Mouse (Mus musculus) kidney, postnatal 10 days (tissue): ENCODE data around the gene Rngtt.
A peak's percentile ranks its signal among the peaks of the same experiment; 100 is the strongest.
"Not testable (repeated sequence)": the region's sequence is repeated elsewhere in the genome, so short reads cannot be mapped to it uniquely, and the experiment has no call there.

Source experiments
- DNase-seq: peaks from one replicate; pipeline ENCODE4 v3.0.0; 2021; ENCODE audit warnings: mixed read lengths

Gene Rngtt

GRCm38 (mm10) chr4:33450356-33450755, 140.2 kb downstream of the Rngtt start:
- not testable (repeated sequence) for DNase-seq

- no peak for DNase-seq
These were observed 149.7 kb downstream of the Rngtt start for GRCm38 (mm10) chr4:33459851-33460250.

- DNase-seq, result no peak
These were observed 154.3 kb downstream of the Rngtt start for GRCm38 (mm10) chr4:33464432-33464831.

GRCm38 (mm10) chr4:33465871-33466270, 155.8 kb downstream of the Rngtt start:
- no peak for DNase-seq

GRCm38 (mm10) chr4:33466970-33467399, 156.9 kb downstream of the Rngtt start:
- no peak for DNase-seq

GRCm38 (mm10) chr4:33467627-33468026, 157.5 kb downstream of the Rngtt start:
- no peak for DNase-seq

GRCm38 (mm10) chr4:33468151-33468550, 158.0 kb downstream of the Rngtt start:
- no peak for DNase-seq

GRCm38 (mm10) chr4:33470671-33471302, 160.7 kb downstream of the Rngtt start:
- no peak for DNase-seq

- no peak for DNase-seq
These were observed 168.1 kb downstream of the Rngtt start for GRCm38 (mm10) chr4:33478011-33478785.

- no peak for DNase-seq
These were observed 171.6 kb downstream of the Rngtt start for GRCm38 (mm10) chr4:33481721-33482120.

- DNase-seq, result no peak
These were observed 175.9 kb downstream of the Rngtt start for GRCm38 (mm10) chr4:33486050-33486449.

GRCm38 (mm10) chr4:33491108-33491507, 181.0 kb downstream of the Rngtt start:
- no peak for DNase-seq

GRCm38 (mm10) chr4:33494377-33494776, 184.3 kb downstream of the Rngtt start:
- no peak for DNase-seq

GRCm38 (mm10) chr4:33496985-33497384, 186.9 kb downstream of the Rngtt start:
- DNase-seq, result no peak

- DNase-seq, result no peak
These were observed 187.5 kb downstream of the Rngtt start for GRCm38 (mm10) chr4:33497657-33498056.

GRCm38 (mm10) chr4:33498160-33498874, 188.2 kb downstream of the Rngtt start:
- DNase-seq, result no peak

GRCm38 (mm10) chr4:33506638-33507037, 196.5 kb downstream of the Rngtt start:
- no peak for DNase-seq

- no peak for DNase-seq
These were observed 200.4 kb downstream of the Rngtt start for GRCm38 (mm10) chr4:33510544-33510943.

GRCm38 (mm10) chr4:33513421-33513820, 203.3 kb downstream of the Rngtt start:
- no peak for DNase-seq

GRCm38 (mm10) chr4:33514108-33515000, 204.2 kb downstream of the Rngtt start:
- DNase-seq, result no peak

GRCm38 (mm10) chr4:33520196-33520595, 210.1 kb downstream of the Rngtt start:
- DNase-seq, result no peak

GRCm38 (mm10) chr4:33520938-33521337, 210.8 kb downstream of the Rngtt start:
- peak; percentile 67 for DNase-seq

GRCm38 (mm10) chr4:33523774-33524173, 213.7 kb downstream of the Rngtt start:
- no peak for DNase-seq
